Mouse (Mus musculus) yolk sac, embryonic 10.5 days (tissue): Measurements from ENCODE around the gene Drc3.
"Not testable (repeated sequence)": the region's sequence is repeated elsewhere in the genome, so short reads cannot be mapped to it uniquely, and the experiment has no call there.

Experiments
- DNase-seq: peaks from one replicate; pipeline ENCODE4 v3.0.0-alpha.2; 2017; ENCODE audit warnings: low spot score

The Drc3 gene

GRCm38 (mm10) chr11:60397172-60397571 lies 44.0 kb downstream of the Drc3 start:
- no peak for DNase-seq

GRCm38 (mm10) chr11:60406606-60407005 lies 53.5 kb downstream of the Drc3 start:
- DNase-seq = no peak

GRCm38 (mm10) chr11:60412173-60412572 lies 59.0 kb downstream of the Drc3 start:
- DNase-seq = peak; percentile 20

GRCm38 (mm10) chr11:60412921-60413320 lies 59.8 kb downstream of the Drc3 start:
- no peak for DNase-seq

GRCm38 (mm10) chr11:60416590-60416962 lies 63.4 kb downstream of the Drc3 start:
- no peak for DNase-seq

GRCm38 (mm10) chr11:60416963-60417716 lies 64.0 kb downstream of the Drc3 start, which contains the start of gene Gid4:
Gene Gid4 (plus strand): TSS chr11:60417145.
- DNase-seq = peak; percentile 99

- peak; percentile 15 for DNase-seq
Measured at GRCm38 (mm10) chr11:60417717-60418472, 64.8 kb downstream of the Drc3 start, which contains the start of gene Atpaf2. Gene Atpaf2 (minus strand): TSS chr11:60418457.

- DNase-seq = no peak
Measured at GRCm38 (mm10) chr11:60418473-60418803, 65.3 kb downstream of the Drc3 start.

- no peak for DNase-seq
Measured at GRCm38 (mm10) chr11:60422046-60422668, 69.0 kb downstream of the Drc3 start.

GRCm38 (mm10) chr11:60423006-60423405 lies 69.9 kb downstream of the Drc3 start:
- no peak for DNase-seq

- DNase-seq = no peak
Measured at GRCm38 (mm10) chr11:60426417-60426816, 73.3 kb downstream of the Drc3 start.

GRCm38 (mm10) chr11:60427628-60428027 lies 74.5 kb downstream of the Drc3 start:
- DNase-seq = no peak

- DNase-seq = no peak
Measured at GRCm38 (mm10) chr11:60433501-60433900, 80.4 kb downstream of the Drc3 start.

GRCm38 (mm10) chr11:60435133-60435532 lies 82.0 kb downstream of the Drc3 start:
- no peak for DNase-seq

- DNase-seq = no peak
Measured at GRCm38 (mm10) chr11:60436618-60437017, 83.5 kb downstream of the Drc3 start.

- not testable (repeated sequence) for DNase-seq
Measured at GRCm38 (mm10) chr11:60439621-60440020, 86.5 kb downstream of the Drc3 start.

- peak; percentile 19 for DNase-seq
Measured at GRCm38 (mm10) chr11:60440176-60440575, 87.0 kb downstream of the Drc3 start.

GRCm38 (mm10) chr11:60442896-60443295 lies 89.8 kb downstream of the Drc3 start:
- DNase-seq = no peak
